Mouse (Mus musculus) olfactory bulb, adult 2 months (tissue): ENCODE data around the gene Eif4a2.

Experiments
- CTCF ChIP-seq: fragments of 200-500 bp; IDR thresholded peaks from 2 replicates; pipeline ENCODE4 v1.5.1; 2012; ENCODE audit warnings: low read depth, mild to moderate bottlenecking, low read length, moderate library complexity; ENCODE audit not compliant: insufficient read depth
- POLR2A ChIP-seq: fragments of 200-500 bp; IDR thresholded peaks from 2 replicates; pipeline ENCODE4 v1.6.1; 2012; ENCODE audit warnings: mild to moderate bottlenecking, low read depth, low read length, moderate library complexity; ENCODE audit not compliant: insufficient read depth

- TF ChIP-seq POLR2A (no peak), CTCF (no peak)
Measured at GRCm38 (mm10) chr16:23154261-23154660, 47.0 kb downstream of the Eif4a2 start.
